Mouse (Mus musculus) cerebellum, adult 11 months (tissue): Measurements from ENCODE around the gene Prickle2.

Experiments used
- DNase-seq: peaks from one replicate; pipeline ENCODE4 v3.0.0; 2022

Prickle2 gene

DNA sequence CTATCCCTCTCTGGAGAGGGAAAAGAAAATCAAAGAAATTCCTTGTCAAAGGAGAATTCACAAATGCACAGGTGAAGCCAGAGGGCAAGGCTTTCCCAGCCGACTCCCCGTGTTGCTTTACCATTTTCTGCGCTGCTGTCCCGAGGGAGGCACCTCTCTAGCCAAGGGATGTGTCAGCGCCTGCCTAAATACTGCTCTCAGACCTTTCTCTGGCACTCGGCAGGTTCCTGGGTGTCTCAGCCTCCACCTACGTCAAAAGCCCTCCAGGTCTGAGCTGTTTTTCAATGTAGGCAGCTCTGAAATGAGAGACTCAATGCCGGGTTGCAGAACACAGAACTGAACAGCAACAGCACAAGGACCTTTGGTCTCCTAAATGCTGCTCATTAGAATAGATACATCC lies 280.1 kb downstream of the Prickle2 start:
- no peak for DNase-seq

DNA sequence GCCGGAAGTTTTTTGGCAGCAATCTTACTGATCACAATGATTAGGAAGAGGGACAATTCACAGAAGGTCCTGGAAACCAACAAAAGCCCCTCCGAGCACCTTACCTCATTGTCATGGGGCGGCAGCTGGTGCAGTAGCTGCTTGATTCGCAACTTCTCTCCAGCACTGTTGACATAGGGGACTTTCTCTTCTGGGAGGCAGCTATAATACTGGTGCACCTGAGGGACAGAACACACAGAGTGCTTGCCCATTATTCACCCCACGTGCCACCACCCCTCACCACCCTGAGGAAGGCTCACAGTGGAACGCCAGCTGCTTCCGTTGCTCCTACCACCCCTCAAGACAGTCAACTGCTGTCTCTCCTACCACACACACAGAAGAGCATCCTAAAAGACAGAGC lies 280.5 kb downstream of the Prickle2 start:
- no peak for DNase-seq

DNA sequence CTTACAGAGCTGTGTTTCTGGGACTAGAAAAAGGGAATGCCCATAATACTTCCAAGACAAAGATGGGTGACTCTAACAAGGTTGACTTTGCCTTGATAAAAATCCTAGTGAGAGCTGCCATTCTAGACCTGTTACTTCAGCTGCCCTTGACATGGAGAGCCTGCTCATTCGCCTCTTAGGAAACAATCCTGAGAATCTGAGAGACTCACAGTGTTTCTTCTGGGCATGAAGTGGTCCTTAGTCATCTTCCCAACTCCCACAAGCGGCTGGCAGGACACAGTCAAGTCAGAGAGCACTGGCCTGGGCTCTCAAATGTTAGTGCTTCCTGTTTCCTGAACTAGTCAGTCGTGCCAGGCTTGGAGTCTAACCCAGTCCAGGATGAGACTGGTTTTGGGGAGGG lies 281.0 kb downstream of the Prickle2 start:
- no peak for DNase-seq

DNA sequence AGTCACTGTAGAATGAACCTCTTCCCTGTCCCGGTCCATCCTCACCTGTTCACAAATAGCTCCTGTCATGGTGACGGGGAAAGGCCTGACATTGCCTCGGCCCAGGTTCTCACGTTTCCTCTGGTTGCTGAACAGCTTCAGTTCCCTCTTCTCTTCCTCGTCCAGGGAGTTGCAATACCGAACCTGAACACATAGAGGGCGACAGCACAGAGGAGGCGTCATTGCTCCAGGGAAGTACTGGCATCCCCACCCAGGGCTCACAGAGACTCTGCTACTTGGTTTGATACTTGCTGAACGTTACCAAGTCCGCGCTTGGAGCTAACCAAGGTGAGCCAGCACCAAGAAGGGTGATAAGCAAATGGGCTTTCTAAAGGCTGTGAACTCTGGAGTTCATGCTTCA lies 283.7 kb downstream of the Prickle2 start:
- DNase-seq: no peak

DNA sequence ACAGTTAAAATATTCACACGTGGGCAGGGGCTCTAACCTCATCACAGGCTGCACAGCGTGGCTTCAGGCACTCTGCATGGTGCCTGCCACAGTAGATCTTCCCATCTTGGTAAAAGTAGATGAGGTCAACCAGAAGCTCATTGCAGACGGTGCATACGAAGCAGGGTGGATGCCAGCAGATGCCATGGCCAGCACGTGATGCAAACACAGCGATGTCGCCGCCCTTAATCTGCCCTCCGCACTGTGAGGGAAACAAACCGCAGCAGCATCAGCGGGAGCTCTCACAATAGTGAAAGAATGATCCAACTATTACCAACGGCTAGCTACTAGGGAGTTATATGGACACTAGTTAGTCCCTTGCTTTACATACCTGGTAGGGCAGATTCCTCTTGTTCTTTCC lies 285.8 kb downstream of the Prickle2 start:
- DNase-seq: no peak

DNA sequence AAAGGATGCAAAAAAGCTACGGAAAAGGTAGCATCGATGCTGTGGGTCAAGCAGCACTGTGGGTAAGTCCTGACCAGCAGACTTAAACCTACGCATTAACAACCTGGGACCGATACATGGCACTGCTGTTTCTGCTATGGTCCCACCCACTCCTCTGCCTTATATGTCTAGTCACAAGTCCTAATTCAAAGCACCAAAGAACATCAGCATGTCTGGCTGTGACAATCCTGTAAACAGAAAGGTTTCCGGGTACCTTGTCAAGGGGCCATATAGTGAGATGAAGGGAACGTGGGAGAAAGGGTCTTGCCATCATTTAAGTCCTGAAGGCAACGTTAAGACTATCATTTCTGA lies 290.6 kb downstream of the Prickle2 start:
- DNase-seq: no peak

DNA sequence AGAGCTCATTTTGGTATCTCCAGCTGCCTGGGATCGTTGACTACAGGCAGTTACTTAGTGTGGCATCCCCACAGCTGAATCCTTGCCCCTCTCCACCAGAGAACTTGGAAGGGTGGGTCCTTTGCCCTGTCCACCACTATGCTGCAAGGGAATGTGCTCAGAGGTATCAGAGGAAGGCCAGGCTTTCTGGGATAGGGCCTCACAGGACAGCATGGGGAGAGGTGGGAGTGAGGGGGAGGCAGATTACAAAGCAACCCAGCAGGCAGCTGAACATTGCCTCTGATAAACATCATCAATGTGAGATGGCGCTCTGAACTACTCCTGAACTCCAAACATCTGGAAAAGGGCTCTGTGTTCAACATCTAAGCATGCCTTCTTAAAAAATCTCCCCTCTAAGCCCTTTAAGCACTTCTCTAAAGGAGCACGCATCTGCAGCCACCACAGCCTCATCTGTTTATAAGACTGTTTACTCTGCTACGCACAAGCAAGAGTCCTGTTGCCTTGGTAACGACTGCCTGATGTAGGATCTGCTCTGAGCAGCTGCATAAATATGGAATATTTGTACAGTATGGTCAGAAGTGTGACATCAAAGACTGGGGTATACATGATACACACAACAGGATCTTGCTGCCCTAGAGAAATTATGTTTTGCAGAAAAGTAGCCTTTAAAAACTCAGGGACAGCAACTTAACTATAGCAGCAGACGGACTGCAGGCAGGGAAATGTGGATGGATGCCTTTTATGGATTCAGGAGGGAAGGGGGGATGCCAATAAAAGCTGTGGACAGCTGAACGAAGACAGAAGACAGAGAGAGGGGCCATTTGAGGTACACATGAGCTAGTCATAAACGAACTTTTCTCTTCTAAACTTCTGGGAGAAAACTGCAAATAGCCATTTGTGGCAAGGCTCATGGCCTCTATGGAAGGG lies 291.2 kb downstream of the Prickle2 start:
- DNase-seq: no peak

DNA sequence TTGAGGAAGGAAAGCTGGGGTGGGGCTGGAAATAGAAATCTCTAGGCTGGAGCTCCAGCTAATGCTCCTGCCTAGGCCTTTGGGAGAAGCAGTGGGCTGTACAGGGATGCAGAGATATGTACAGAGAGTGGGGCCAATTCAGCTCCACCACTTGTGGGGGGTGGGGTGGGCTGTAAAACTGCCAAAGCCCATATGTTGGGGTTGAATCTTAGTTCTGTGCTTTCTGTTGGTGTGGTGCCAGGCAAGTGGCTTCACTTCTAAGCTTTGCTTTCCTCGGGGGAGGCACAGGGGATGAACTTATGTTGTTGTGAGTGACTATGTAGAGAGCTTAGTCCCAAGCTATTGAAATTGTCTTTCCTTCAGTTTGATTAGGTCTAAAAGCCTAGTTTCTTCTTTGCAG lies 292.0 kb downstream of the Prickle2 start:
- no peak for DNase-seq

DNA sequence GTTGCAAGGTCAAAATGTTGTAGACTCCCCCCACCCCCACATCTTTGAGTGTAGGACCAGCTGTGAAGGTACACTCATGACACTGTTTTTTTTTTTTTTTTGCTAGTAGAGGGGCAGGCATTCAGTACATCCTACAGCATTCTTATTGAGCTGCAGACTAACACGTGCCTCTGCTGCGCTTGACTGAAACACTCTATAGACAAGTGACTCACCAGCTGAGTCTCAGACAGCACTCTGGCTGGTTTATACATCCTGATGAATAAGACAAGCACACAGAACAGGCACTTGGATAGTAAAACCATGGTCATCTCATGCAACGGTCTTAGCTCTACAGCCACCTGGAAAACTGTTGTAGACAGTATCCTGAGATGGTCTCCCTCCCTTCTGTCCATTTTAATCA lies 296.2 kb downstream of the Prickle2 start:
- DNase-seq: no peak

DNA sequence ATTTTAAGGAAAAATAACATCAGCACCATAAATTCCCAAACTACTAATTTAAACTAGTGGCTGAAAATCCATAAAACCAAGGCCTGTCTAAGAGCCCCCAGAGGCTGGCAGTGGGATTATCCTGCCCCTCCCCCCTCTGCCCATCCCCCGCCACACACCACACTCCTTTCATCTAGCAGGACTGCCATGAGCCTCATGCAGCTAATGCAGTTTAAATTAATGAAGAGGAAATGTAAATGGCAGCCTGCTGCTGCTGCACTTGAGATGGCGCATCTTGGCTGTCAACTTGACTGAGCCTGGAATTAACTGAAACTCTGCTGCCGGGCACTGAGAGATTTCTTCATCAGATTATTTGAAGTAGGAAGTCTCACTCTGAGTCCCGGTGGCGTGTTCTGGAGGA lies 298.7 kb downstream of the Prickle2 start:
- no peak for DNase-seq

DNA sequence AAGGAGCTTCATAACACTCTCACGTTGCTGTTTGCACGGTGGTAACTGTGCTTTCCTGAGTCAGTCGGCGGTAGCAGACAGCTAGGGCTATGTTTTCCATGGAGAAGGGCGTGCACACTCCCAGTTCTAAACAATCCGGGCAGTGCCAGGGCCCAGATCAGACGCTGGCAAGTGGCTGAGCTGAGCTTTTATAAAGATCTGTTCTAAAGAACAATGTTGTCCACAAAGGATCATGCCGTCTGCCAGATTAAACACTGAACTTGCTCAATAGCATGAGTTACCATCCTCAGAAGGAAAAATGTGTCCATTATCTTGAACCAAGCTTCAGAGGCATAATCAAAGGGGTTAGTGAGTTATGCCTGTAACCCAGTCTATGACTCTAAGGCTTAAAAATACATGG lies 300.4 kb downstream of the Prickle2 start:
- no peak for DNase-seq

DNA sequence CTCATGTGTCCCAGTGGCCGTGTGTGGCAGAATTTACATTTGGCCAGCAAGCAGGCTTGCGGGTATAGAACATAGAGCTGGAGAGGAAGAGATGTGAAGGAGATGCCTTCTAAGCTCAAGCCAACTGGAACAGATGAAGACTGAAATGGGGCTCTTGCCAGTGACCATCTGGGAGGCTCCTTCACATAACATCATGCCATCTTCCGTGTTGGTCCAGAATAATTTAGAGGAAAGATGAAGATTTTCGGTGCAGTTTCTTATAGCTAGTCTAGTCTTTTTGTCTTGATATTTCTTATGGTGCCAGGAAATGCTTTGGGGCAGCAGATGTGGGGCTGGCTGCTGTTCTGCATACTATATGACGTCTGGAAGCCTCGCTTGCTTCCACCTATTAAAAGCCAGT lies 308.1 kb downstream of the Prickle2 start:
- DNase-seq: no peak

DNA sequence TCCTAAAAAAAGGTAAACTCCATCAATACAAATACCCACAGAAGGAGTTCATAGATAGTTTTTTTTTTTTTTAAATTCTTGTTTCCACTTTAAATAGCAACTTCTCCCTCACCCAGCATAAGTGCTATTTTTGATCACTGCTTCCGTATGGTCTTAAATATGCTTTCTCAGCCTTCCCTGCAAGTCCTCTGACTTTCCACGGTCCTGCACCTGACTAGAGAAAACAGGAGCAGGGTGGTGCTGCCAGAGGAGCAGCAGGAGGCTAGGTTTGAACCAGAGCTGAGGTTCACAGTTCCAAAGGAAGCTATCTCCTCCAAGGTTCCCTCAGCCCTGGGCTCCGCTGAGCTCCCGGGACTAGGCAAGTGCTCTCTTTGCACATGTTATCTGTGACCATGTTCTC lies 310.4 kb downstream of the Prickle2 start:
- no peak for DNase-seq

DNA sequence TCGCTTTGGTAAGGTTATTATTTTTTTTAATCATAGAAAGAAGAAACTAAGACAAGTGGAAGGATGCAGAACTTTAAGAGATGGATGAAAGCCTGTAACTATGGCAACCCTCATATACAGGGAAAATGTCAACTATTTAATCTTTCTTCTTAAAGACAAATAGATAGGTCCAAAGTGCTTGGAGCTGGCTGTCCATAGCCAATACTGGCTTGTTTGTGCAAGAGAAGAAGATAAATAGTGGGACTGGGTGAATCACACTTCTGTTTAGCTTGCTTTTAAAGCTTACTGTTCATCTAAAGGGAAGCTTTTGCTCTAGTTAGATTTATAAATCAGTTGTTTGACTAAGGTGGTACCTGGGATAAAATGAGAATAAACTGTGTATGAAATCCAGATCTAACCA lies 310.8 kb downstream of the Prickle2 start:
- DNase-seq: no peak

DNA sequence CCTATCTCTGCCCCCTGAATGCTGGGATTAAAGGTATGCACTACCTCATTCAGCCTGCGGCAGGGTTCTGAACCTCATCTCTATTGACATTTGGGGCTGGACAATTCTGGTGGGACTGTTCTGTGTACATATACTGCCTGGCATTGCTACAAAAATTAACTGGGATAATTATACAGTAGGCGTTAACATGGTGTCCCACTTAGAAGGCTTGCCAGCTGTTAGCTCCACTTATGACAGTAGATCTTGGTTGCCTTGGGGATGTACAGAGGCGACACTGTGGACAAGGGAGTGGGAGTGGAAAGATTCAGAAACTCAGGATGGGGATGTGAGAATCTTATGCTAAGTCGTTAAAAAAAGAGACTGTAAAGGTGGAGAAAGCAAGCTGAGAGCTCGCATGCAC lies 311.3 kb downstream of the Prickle2 start:
- DNase-seq: no peak

DNA sequence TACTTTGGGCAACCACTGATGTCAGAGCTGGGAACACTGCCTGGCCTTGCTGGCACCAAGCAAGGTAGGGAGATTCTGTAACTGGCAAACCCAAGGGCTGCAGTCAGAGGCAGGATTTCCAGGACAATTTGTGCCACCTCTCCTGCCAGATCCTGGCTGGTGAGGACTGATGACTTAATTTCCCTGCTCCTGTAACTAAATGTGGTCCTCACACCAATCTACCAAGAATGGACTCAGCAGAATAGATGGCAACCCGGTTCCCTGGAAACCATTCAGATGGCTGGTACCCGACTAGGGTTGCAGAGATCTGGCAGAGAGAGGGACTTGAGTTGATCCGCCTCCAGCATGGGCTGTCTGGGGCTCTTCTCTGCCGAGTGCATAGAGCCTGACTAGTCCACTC lies 315.6 kb downstream of the Prickle2 start:
- peak; percentile 1 for DNase-seq

DNA sequence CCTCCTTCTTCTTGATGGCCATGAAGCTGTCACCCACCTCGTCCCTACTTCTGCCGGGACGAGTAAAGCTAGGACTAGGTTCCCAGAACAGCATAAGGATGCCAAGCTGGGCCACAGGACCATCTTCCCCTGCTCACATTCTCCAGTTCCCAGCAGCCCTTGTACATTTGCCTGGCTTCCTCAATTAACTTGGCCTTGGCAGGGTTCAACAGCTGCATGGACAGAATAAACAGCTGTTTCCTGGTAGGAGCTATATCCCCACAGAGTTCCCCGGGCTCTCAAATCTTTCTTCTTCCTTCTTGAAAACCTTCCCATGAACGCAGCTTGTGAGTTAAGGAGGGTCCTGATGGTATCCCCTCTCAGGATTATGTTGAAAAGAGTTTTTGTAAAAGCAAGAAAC lies 317.3 kb downstream of the Prickle2 start:
- no peak for DNase-seq

DNA sequence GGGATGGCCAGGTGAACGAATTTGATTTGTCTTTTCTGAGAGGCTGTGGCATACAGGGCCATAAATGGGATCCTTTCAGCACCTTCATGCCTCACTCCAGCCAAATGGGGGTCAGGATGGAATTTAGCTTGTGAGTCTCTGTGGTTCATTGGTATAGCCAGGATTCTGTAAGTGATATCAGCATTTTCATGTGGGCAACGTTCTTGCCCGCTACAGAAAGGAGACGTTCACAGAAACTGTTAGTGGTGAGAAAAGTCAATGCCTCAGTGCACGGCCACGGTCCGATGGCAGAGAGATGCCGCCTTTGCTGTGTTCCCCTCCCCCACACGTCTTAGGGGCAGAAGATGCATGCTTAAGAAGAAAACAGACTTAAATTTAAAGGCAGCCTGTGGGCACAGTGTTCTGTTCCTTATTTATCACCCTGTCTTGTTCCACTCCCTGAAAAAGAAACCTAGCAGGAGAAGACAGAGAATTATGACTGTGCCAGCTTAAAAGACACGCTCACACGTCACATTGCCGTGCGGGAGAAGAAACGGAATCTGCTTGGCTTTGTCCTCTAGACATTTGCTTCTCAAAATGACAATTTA lies 322.7 kb downstream of the Prickle2 start:
- no peak for DNase-seq

DNA sequence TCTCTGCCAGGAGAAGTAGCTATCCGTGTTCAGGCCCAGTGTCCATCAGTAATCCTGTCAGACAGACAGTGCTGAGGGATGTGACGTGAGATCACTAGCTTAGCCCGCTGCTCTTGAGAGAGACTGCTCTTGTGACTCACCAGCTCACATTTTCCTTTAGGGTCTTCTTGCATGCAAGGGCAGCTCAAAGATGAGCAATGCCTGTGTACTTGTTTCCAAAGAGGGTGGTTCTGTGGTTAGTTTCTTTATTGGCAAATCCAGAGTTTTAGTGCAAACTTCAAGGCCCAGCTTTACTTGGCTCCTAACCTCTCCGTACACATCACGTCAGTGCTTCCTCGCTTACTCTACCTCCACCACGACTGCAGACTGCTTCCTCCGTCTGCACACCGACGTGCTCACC lies 324.9 kb downstream of the Prickle2 start:
- no peak for DNase-seq

DNA sequence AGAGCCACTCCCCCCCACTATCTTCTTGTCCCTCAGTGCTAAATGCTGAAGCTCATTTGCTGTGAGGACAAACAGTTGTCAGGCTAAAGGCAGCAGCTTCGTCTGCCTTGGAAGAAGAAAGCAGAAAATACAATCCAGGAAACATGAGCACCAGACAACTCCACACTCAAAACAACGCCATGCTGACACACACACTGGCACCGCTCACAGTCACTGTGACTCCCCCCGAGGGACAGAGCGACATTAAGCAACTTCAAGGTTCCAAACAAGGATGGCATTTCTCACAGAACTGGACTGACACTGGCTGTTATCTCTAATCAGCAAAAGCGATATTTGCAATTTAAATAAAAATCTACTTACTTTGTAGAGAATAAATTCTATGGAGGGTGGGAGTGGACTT lies 331.1 kb downstream of the Prickle2 start:
- no peak for DNase-seq

DNA sequence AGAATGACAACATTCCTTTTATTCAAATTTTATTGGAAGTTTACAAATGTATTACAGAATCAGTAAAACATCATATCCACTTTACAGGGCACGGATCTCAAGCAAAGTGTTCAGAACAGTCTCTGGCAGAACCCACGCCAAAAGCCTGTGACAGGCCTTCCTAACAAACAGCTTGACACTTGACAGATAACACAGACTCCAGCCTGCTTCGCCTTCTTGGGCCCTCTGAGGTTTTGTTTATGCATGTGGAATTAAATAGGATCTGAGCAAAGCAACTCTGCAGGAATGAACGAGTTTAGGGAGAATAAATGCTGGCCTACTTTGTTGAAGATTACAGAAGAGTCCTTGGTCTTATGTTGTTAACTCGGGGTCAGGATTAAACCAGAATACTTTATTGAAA lies 335.1 kb downstream of the Prickle2 start:
- no peak for DNase-seq

DNA sequence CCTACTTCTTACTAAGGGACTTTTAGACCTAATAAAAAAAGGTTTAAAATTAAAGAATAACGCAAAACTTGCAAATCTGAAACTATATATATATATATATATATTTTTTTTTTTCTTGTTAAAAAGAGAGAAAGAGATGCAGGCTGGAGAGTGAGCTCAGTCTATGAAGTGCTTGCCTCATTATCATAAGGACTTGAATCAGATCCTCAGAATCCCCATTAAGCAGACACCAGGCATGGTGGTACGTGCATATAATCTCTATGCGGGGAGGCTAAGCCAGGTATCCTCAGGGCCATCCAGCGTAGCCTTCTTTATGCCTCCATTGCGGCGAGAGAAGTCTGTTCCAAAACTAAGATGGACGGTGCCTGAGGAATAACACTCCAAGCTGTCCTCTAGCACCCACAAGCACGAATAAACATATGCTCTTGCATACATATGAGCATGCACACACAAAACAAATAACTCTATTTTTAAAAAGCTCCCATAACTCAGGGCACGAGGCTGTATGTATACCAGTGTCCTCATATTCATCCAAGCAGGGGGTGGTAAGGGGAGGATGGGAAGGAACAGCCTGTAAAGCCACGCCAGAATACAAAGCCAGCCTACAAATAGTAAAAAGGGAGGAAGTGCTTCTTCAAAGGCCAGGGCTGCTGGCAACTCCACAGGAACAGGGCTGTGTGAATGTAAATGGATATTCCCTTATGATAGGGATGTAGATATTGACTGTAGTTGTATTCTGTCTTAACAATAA lies 358.5 kb downstream of the Prickle2 start:
- no peak for DNase-seq

DNA sequence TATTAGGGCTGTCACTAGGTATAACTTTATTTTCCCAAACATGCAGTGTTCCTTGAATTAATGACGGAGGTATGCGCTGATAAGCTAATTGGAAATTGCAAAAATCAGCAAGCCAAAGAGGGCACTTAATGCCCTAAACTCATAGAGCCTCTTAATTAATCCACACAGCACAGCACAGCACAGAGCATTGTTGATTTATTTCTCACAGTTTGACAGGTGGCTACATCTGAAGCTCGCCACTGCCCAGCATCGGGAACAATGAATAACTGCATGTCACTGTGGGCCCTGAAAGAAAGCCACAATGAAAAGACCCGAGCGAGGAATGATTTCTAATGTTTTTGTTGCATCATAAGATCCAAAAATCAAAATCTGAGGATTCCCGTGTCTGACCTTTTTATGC lies 359.2 kb downstream of the Prickle2 start:
- DNase-seq: no peak

DNA sequence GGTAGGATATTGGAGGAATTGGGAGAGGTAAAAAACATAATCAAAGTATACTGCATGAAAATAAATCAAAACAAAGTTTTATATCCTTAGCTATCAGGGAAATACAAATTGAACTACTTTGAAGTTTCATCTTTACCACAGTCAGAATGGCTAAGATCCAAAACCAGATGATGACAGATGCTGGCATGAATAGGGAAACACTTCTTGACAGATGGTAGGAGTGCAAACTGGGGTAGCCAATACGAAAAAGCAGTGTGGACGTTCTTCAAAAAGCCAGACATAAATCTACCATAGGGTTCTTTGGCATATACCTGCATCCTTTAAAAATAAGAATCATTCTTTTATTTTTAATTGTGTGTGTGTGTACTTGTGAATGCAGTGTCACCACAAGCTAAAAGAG lies 360.8 kb downstream of the Prickle2 start:
- DNase-seq: no peak
